Mouse (Mus musculus) right cerebral cortex, postnatal 4 days (tissue): ENCODE measurements around the gene Shb.

ENCODE experiments used
- DNase-seq: peaks from one replicate; pipeline ENCODE4 v3.0.0-alpha.2; 2022

Gene Shb

GRCm38 (mm10) chr4:45448481-45448880 is 83.8 kb downstream of the Shb start:
- no peak for DNase-seq

GRCm38 (mm10) chr4:45447196-45447595 is 85.1 kb downstream of the Shb start:
- DNase-seq: no peak

- no peak for DNase-seq
Observed at GRCm38 (mm10) chr4:45445235-45445634, 87.0 kb downstream of the Shb start.

GRCm38 (mm10) chr4:45444813-45445212 is 87.5 kb downstream of the Shb start:
- DNase-seq: no peak

GRCm38 (mm10) chr4:45443652-45444051 is 88.6 kb downstream of the Shb start:
- DNase-seq: no peak

GRCm38 (mm10) chr4:45442237-45442636 is 90.0 kb downstream of the Shb start:
- no peak for DNase-seq

GRCm38 (mm10) chr4:45441778-45442177 is 90.5 kb downstream of the Shb start:
- DNase-seq: no peak

GRCm38 (mm10) chr4:45439281-45439680 is 93.0 kb downstream of the Shb start:
- DNase-seq: no peak

GRCm38 (mm10) chr4:45437010-45437409 is 95.3 kb downstream of the Shb start:
- DNase-seq: no peak

- DNase-seq: no peak
Observed at GRCm38 (mm10) chr4:45436383-45436913, 95.8 kb downstream of the Shb start.

GRCm38 (mm10) chr4:45435899-45436298 is 96.4 kb downstream of the Shb start:
- DNase-seq: no peak

- DNase-seq: no peak
Observed at GRCm38 (mm10) chr4:45434681-45435080, 97.6 kb downstream of the Shb start.

GRCm38 (mm10) chr4:45434071-45434470 is 98.2 kb downstream of the Shb start:
- DNase-seq: no peak

- DNase-seq: no peak
Observed at GRCm38 (mm10) chr4:45431806-45432205, 100.5 kb downstream of the Shb start.

GRCm38 (mm10) chr4:45431316-45431715 is 101.0 kb downstream of the Shb start:
- no peak for DNase-seq

- DNase-seq: no peak
Observed at GRCm38 (mm10) chr4:45429451-45429850, 102.8 kb downstream of the Shb start.

- DNase-seq: peak; percentile 44
Observed at GRCm38 (mm10) chr4:45426724-45427457, 105.4 kb downstream of the Shb start.

- no peak for DNase-seq
Observed at GRCm38 (mm10) chr4:45423406-45423805, 108.9 kb downstream of the Shb start.

GRCm38 (mm10) chr4:45422640-45423039 is 109.6 kb downstream of the Shb start:
- no peak for DNase-seq

- DNase-seq: no peak
Observed at GRCm38 (mm10) chr4:45421519-45422260, 110.6 kb downstream of the Shb start.

- DNase-seq: no peak
Observed at GRCm38 (mm10) chr4:45420733-45421132, 111.5 kb downstream of the Shb start.

- no peak for DNase-seq
Observed at GRCm38 (mm10) chr4:45419051-45419450, 113.2 kb downstream of the Shb start.

GRCm38 (mm10) chr4:45418229-45418950 is 113.9 kb downstream of the Shb start:
- peak; percentile 70 for DNase-seq
